Mouse (Mus musculus): ENCODE results near the gene Rpl13a. TPM values are rescaled to one million over a fixed set of nuclear protein-coding genes. Genes with fewer than 3 reads are reported as not detected.
"Not testable (repeated sequence)": the region's sequence is repeated elsewhere in the genome, so short reads cannot be mapped to it uniquely, and the experiment has no call there.

The Rpl13a gene
- polyA plus RNA-seq, 1 experiment from 2014 or later, result 820 TPM

- Histone ChIP-seq H3K9ac (peak overlapping the region; percentile 94; the same call in 1 of the 2 replicates), H3K36me3 (peaks cover 30% of the 10 kb centered on the region), H3K27me3 (no peaks in the 10 kb centered on the region), H3K4me1 (replicated peaks) (peaks cover 30% of the 10 kb centered on the region), H3K4me3 (peak overlapping the region; percentile 63), H3K4me2 (peak overlapping the region; percentile 81), H3K9me3 (no peaks in the 10 kb centered on the region), H3K27ac (replicated peaks) (0 out of 2 replicates have a peak overlapping the region, but pooled peaks have one; percentile 19)
- 83% methylated on average over 12 of the region's 12 CpGs for WGBS
- ATAC-seq (ENCODE audit: low read depth), result no peak; the same call in 1 of the 2 replicates
Observed at GRCm38 (mm10) chr7:45154993-45155514, 26.5 kb upstream of the Rpl13a start.

DNA sequence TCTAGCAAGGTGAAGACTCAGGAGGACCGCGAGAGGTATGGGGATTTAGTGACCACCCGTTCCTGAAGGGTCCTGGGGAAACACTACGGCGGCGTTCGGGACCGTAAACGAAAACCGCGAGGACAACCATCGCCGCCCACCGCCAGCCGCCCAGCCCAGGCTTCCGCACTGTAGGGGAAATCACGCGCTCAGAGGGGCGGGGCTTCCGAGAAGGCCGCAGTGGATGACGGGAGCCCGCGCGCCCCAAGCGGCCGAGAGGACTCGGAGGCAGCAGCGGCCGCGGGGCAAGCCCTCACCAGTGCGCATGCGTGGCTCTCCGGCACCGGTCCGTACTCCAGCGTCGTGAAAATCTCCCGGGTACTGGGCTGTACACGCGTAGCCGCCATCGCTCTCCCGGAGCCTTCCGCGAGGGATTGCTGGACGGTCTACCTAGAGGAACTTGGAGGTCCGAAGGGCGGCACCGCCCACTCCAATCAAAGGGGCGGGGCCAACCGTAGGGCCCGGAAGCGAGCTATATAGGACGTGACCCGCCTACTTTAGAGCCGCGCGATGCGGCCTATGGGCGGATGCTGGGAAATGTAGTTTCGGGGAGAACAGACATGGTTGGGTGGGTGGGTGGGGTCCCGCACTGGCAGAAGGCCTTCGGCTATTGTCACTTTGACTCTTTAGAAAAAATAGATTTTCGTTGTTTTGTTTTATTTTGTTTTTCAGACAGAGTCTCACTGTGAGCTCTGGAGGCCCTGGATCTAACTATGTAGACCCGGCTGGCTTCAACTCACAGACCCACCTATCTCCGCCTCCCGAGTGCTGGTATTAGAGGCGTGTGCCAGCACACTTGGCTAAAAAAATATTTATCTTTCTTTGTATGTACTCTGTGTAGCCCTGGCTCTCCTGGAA lies 25.8 kb upstream of the Rpl13a start, which contains the start of the genes Pih1d1 and Aldh16a1:
Pih1d1 (plus strand) TSS at position 208 of the 897 bp plus-strand sequence.
Aldh16a1 (minus strand) TSS at position 489 of the 897 bp plus-strand sequence.
- H3K4me1 ChIP-seq (replicated peaks), result peaks cover 30% of the 10 kb centered on the region
- no peaks in the 10 kb centered on the region for H3K27me3 ChIP-seq
- peak; percentile 97 for ATAC-seq (ENCODE audit: low read depth)
- peaks cover 22% of the 10 kb centered on the region for H3K36me3 ChIP-seq
- H3K9me3 ChIP-seq, result no peaks in the 10 kb centered on the region
- 5% methylated on average over 69 of the region's 69 CpGs for WGBS
- H3K4me2 ChIP-seq, result peak within 1 kb of the TSS; percentile 81
- H3K27ac ChIP-seq (replicated peaks), result peak within 1 kb of the TSS; percentile 96
- H3K4me3 ChIP-seq, result peak within 1 kb of the TSS; percentile 63
- peak within 1 kb of the TSS; percentile 94 for H3K9ac ChIP-seq

GRCm38 (mm10) chr7:45153586-45153985 lies 25.0 kb upstream of the Rpl13a start:
- ATAC-seq (ENCODE audit: low read depth), result 0 out of 2 replicates have a peak, but pooled peaks have one; percentile 3
- Histone ChIP-seq H3K4me2 (peak overlapping the region; percentile 81), H3K4me3 (peak overlapping the region; percentile 63), H3K27me3 (no peaks in the 10 kb centered on the region), H3K36me3 (peaks cover 15% of the 10 kb centered on the region), H3K27ac (replicated peaks) (peak overlapping the region; percentile 96), H3K9me3 (no peaks in the 10 kb centered on the region), H3K4me1 (replicated peaks) (peaks cover 30% of the 10 kb centered on the region), H3K9ac (peak overlapping the region; percentile 94)
- WGBS, result 3% methylated on average over 5 of the region's 5 CpGs

- not testable (repeated sequence) for H3K9me3 ChIP-seq; H3K27ac ChIP-seq (replicated peaks); H3K9ac ChIP-seq; H3K36me3 ChIP-seq; ATAC-seq (ENCODE audit: low read depth); H3K27me3 ChIP-seq
- 94% methylated on average over 2 of the region's 2 CpGs for WGBS
- H3K4me1 ChIP-seq (replicated peaks), result peaks cover 30% of the 10 kb centered on the region
- H3K4me3 ChIP-seq, result peak overlapping the region; percentile 63; the same call in 1 of the 2 replicates
- peak overlapping the region; percentile 81; the same call in 1 of the 2 replicates for H3K4me2 ChIP-seq
Observed at GRCm38 (mm10) chr7:45153052-45153451, 24.5 kb upstream of the Rpl13a start.

DNA sequence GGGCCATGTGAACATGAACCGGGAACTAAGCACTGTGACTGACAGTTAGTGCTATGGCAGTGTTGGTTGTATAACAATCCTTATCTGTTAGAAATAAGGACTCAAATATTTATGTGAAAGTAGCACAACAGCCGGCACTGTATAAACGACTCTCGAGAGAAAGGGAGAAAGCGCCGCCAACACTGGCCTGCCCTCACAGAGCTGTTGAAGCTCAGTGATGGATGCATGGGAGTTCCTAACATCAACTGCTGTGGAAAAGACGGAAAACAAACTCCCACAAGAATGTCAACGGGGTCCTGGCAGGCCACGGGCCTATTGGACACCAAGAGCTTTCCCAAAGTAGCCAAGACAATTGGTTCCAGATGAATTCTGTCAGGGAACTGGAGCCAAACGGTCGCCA lies 22.7 kb upstream of the Rpl13a start:
- H3K9me3 ChIP-seq, result no peaks in the 10 kb centered on the region
- H3K4me2 ChIP-seq, result no peak overlapping the region
- no peak overlapping the region for H3K9ac ChIP-seq
- 0 out of 2 replicates have a peak, but pooled peaks cover 6% of the 10 kb centered on the region for H3K36me3 ChIP-seq
- H3K27me3 ChIP-seq, result no peaks in the 10 kb centered on the region
- no peak overlapping the region for H3K27ac ChIP-seq (replicated peaks)
- H3K4me3 ChIP-seq, result no peak overlapping the region
- WGBS, result 58% methylated on average over 11 of the region's 11 CpGs
- ATAC-seq (ENCODE audit: low read depth), result no peak
- H3K4me1 ChIP-seq (replicated peaks), result peaks cover 30% of the 10 kb centered on the region

DNA sequence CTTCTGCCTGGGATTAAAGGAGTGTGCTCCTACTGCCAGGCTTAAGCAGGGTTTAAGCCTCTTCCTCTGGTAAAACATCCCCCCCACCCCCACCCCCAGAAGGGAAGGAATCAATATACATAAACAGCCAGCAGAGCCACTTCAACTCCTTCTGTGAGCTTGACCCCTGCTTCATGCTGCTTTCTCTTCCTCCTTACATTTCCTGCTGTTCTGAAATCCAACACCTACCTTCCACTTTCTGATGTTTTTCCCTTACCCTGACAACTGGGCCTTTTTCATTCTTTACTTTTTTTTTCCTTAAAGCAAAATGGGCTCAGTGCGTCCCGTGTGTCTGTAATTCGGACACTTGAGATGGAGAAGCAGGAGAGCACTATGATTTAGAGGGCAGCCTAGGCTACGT lies 21.8 kb upstream of the Rpl13a start:
- no peaks in the 10 kb centered on the region for H3K27me3 ChIP-seq
- no peaks in the 10 kb centered on the region for H3K9me3 ChIP-seq
- 79% methylated on average over 4 of the region's 4 CpGs for WGBS
- peaks cover 25% of the 10 kb centered on the region for H3K4me1 ChIP-seq (replicated peaks)
- H3K4me3 ChIP-seq, result no peak overlapping the region
- no peak overlapping the region for H3K9ac ChIP-seq
- no peak overlapping the region for H3K4me2 ChIP-seq
- peaks cover 11% of the 10 kb centered on the region; the same call in 1 of the 2 replicates for H3K36me3 ChIP-seq
- H3K27ac ChIP-seq (replicated peaks), result no peak overlapping the region
- ATAC-seq (ENCODE audit: low read depth), result no peak

DNA sequence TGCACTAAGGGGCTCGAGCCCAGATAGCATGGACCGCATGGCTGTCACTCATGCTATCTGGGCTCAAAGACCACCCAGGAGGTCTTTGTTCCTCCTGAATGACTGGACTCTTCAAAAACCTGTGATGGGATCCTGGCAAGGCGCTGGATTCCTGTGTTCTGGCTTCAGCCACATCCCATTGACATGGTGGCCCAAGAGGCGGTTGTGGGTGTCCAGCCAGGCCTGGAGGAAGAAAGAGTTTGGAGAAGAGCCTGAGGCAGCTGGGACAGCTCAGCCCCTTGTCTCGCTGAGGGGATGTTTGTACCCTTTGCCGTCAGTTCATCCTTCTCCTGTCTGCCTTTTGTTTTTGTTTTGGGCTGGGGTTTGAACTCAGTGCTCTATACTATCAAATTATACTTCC lies 21.0 kb upstream of the Rpl13a start:
- Histone ChIP-seq H3K4me1 (replicated peaks) (peaks cover 18% of the 10 kb centered on the region), H3K4me3 (no peak overlapping the region), H3K9ac (peak overlapping the region; percentile 31; the same call in 1 of the 2 replicates), H3K36me3 (peaks cover 19% of the 10 kb centered on the region; the same call in 1 of the 2 replicates), H3K9me3 (no peaks in the 10 kb centered on the region), H3K27me3 (no peaks in the 10 kb centered on the region), H3K27ac (replicated peaks) (no peak overlapping the region), H3K4me2 (no peak overlapping the region)
- no peak for ATAC-seq (ENCODE audit: low read depth)
- WGBS, result 31% methylated on average over 6 of the region's 6 CpGs

- Histone ChIP-seq H3K36me3 (peaks cover 27% of the 10 kb centered on the region), H3K4me2 (no peak overlapping the region), H3K27me3 (no peaks in the 10 kb centered on the region), H3K4me1 (replicated peaks) (peaks cover 16% of the 10 kb centered on the region), H3K9me3 (no peaks in the 10 kb centered on the region), H3K4me3 (no peak overlapping the region), H3K9ac (no peak overlapping the region), H3K27ac (replicated peaks) (no peak overlapping the region)
- 67% methylated on average over 4 of the region's 4 CpGs for WGBS
- ATAC-seq (ENCODE audit: low read depth), result no peak
Observed at GRCm38 (mm10) chr7:45148534-45149098, 20.1 kb upstream of the Rpl13a start.

- Histone ChIP-seq H3K4me3 (no peak overlapping the region), H3K27me3 (no peaks in the 10 kb centered on the region), H3K9me3 (no peaks in the 10 kb centered on the region), H3K9ac (no peak overlapping the region), H3K4me1 (replicated peaks) (peaks cover 12% of the 10 kb centered on the region; the same call in 1 of the 2 replicates), H3K27ac (replicated peaks) (no peak overlapping the region), H3K4me2 (no peak overlapping the region), H3K36me3 (peaks cover 30% of the 10 kb centered on the region)
- ATAC-seq (ENCODE audit: low read depth), result no peak
- 88% methylated on average over 11 of the region's 11 CpGs for WGBS
Observed at GRCm38 (mm10) chr7:45147899-45148298, 19.3 kb upstream of the Rpl13a start.

- ATAC-seq (ENCODE audit: low read depth), result no peak
- no peak overlapping the region for H3K4me2 ChIP-seq
- H3K36me3 ChIP-seq, result peaks cover 36% of the 10 kb centered on the region
- H3K27me3 ChIP-seq, result no peaks in the 10 kb centered on the region
- H3K9ac ChIP-seq, result no peak overlapping the region
- no peaks in the 10 kb centered on the region for H3K9me3 ChIP-seq
- WGBS, result 94% methylated on average over 11 of the region's 11 CpGs
- peaks cover 12% of the 10 kb centered on the region; the same call in 1 of the 2 replicates for H3K4me1 ChIP-seq (replicated peaks)
- H3K4me3 ChIP-seq, result no peak overlapping the region
- no peak overlapping the region for H3K27ac ChIP-seq (replicated peaks)
Observed at GRCm38 (mm10) chr7:45147267-45147666, 18.7 kb upstream of the Rpl13a start.

DNA sequence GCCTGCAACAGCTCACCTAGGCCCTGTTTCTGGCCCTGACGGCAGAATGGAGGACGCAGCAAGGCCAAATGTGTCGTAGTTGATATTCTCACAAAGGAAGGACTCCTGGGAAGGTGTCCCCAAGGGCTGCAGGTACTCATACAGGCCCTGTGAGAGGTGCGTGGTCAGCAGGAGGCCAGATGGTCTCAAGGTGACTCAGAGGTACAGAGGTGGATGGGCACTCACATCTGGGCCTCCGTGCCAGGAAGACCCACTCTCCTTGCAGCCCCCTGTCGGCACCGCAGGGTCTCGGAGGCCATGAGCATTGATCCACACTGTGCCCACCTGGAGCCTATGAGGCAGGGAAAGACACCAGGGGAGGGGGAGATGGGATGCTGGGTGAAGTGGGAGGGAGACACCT lies 16.9 kb upstream of the Rpl13a start:
- ATAC-seq (ENCODE audit: low read depth), result no peak

More for the DNA sequence above, 16.9 kb upstream of the Rpl13a start:
- Histone ChIP-seq H3K27ac (replicated peaks) (no peak overlapping the region), H3K9ac (no peak overlapping the region), H3K4me2 (no peak overlapping the region), H3K27me3 (no peaks in the 10 kb centered on the region), H3K36me3 (peaks cover 43% of the 10 kb centered on the region), H3K4me1 (replicated peaks) (0 out of 2 replicates have a peak, but pooled peaks cover 2% of the 10 kb centered on the region), H3K9me3 (no peaks in the 10 kb centered on the region), H3K4me3 (no peak overlapping the region)
- whole genome bisulfite sequencing, result 96% methylated on average over 8 of the region's 8 CpGs
